Mouse (Mus musculus) G1E (cell line): Measurements from ENCODE around the gene Mrgprd.

Source experiments
- CTCF ChIP-seq: IDR thresholded peaks from 2 replicates; pipeline ENCODE4 v1.5.1; 2012; ENCODE audit warnings: low read depth, low read length, inconsistent platforms, mixed read lengths
- GATA1 ChIP-seq: IDR thresholded peaks from 2 replicates; pipeline ENCODE4 v1.6.1; 2012; ENCODE audit warnings: borderline replicate concordance, low read length, inconsistent platforms, mixed read lengths
- GATA2 ChIP-seq: IDR thresholded peaks from 2 replicates; pipeline ENCODE4 v1.6.1; 2012; ENCODE audit warnings: low read depth, low read length, inconsistent platforms, borderline replicate concordance
- TAL1 ChIP-seq: conservative IDR thresholded peaks from 2 replicates; pipeline ENCODE4 v1.6.1; 2012; ENCODE audit warnings: low read depth, low read length, inconsistent platforms, mixed read lengths

DNA sequence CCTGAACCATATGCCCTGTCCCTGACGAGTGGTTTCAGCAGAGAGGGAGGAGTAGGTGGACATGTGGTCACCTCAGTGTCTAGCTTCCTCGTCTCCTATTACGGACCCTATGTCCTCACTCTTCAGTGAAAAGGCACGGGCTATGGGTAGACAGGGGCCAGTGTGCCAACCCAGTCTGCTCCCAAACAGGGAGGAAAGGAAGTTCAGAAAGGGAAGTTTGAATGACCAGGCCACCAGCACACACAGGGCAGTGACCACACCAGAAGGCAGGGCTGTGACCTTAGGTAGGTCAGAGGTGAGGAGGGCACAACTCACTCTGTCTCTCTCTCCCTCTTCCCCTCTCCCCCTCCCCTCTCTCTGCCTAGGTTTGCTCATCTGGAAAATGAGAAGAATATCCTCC, 31.6 kb upstream of the Mrgprd start:
- TF ChIP-seq CTCF (no peak), GATA1 (no peak), TAL1 (no peak), GATA2 (no peak)
